Comparison of ENCODE assay signal across 7 mouse cellular contexts in the genomic region with DNA sequence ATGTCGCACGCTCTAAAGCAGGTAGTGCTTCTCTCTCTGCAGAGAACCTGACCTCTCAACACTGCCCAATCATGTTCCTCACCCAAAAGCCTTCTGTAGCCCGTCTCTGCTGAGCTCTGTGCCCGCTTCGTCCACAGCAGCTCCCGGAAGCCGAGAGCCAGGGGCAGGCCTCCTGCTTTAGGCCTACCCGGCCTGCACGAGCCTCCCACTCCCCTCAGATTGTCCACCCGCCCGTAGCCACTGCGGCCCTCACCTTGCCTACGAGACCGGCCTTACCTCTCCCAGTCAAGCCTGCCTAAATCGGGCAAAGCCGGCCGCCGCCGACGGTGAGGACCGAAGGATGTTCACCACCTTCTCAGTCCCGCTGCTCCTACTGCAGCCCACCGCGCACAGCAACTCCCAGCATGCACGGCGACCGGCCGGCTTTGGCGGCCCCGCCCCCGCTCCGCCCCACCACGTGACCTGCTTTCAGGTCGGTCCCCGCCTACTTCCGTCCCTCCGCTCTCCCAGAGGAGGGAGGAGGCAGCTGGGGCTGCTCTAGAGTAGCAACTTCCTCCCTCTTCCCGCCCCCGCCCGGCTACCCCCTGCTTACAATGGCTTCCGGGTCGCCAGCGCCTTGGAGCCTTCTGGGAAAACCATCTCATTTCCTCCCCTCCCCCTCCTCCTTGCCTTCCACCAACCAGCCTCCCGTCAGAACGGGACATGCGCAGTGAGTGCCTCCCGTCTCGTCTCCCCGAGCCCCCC. TPM values are rescaled to one million over a fixed set of nuclear protein-coding genes. Genes with fewer than 3 reads are reported as not detected.
DNase-seq lines count a peak whose midpoint lies in the region; ATAC-seq lines count a peak whose summit lies in the region.

A gene (plus strand): TSS at position 668 of the 744 bp plus-strand sequence.

- H3K27me3 ChIP-seq in intestine, embryonic 15.5 days (replicated peaks), result no peaks in the 10 kb centered on the region
- no peaks in the 10 kb centered on the region for H3K27me3 ChIP-seq in midbrain, embryonic 10.5 days (ENCODE audit: low read depth, poor library complexity, severe bottlenecking)

- peak within 1 kb of the TSS; percentile 92 for H3K4me3 ChIP-seq in intestine, embryonic 15.5 days (replicated peaks)
- peak within 1 kb of the TSS; percentile 91 for H3K4me3 ChIP-seq in midbrain, embryonic 10.5 days

- peak within 1 kb of the TSS; percentile 61 for H3K4me2 ChIP-seq in intestine, embryonic 15.5 days (replicated peaks)

- ATAC-seq in intestine, embryonic 15.5 days, result peak; percentile 100

- intact Hi-C loops in gastrocnemius, postnatal 36 days (cut with DNase I), result no loop called here
- intact Hi-C loops in left cerebral cortex, postnatal 25 days (cut with DNase I), result loop anchor here (5.0 to 10.0 kb wide), 2 partner anchors 366 to 503 kb away; a partner anchor contains a TSS

- WGBS in intestine, embryonic 15.5 days, result under 1% methylated on average over 46 of the region's 49 CpGs
- 1% methylated on average over 41 of the region's 49 CpGs for WGBS in midbrain, embryonic 10.5 days

- DNase-seq in adrenal gland, adult 2 months, result peak; percentile 99
- peak; percentile 97 for DNase-seq in embryo, embryonic 11.5 days (ENCODE audit: low read depth, low spot score)
- peak; percentile 96 to 99 for DNase-seq in gastrocnemius, postnatal 36 days
- peak; percentile 98 to 100 for DNase-seq in left cerebral cortex, postnatal 25 days (ENCODE audit: low spot score in 2 of 2)
- DNase-seq in midbrain, embryonic 10.5 days (ENCODE audit: low spot score), result peak; percentile 99
- DNase-seq in right cerebral cortex, postnatal 4 days, result peak; percentile 99

- peak within 1 kb of the TSS; percentile 94 for H3K9ac ChIP-seq in intestine, embryonic 15.5 days

- no peaks in the 10 kb centered on the region for H3K9me3 ChIP-seq in intestine, embryonic 15.5 days
- no peaks in the 10 kb centered on the region for H3K9me3 ChIP-seq in midbrain, embryonic 10.5 days (replicated peaks)

- no peaks in the 10 kb centered on the region for H3K36me3 ChIP-seq in intestine, embryonic 15.5 days
- H3K36me3 ChIP-seq in midbrain, embryonic 10.5 days, result no peaks in the 10 kb centered on the region

- peak within 1 kb of the TSS; percentile 96 for H3K27ac ChIP-seq in intestine, embryonic 15.5 days
- peak within 1 kb of the TSS; percentile 95 for H3K27ac ChIP-seq in midbrain, embryonic 10.5 days (replicated peaks)

- H3K4me1 ChIP-seq in intestine, embryonic 15.5 days (replicated peaks), result peaks cover 3% of the 10 kb centered on the region; the same call in 1 of the 2 replicates
- peaks cover 26% of the 10 kb centered on the region for H3K4me1 ChIP-seq in midbrain, embryonic 10.5 days

RNA-seq across cellular contexts. Expression of the gene that starts here (rescaled TPM):
- total RNA-seq in adrenal gland, adult 2 months (2021), result 10 to 100 TPM; 40.9 to 47.2 TPM
- polyA plus RNA-seq in adrenal gland, adult 2 months (2012; rRNA removed), result 4.1 and 10.8 TPM in 2 replicates
- total RNA-seq in gastrocnemius, postnatal 36 days (2021), result 10 to 100 TPM; 29.5 to 31.0 TPM
- polyA plus RNA-seq in intestine, embryonic 15.5 days (2015; fragmentation: Nextera tagmentation; extraction: Ambion mirVana), result 18.5 and 19.3 TPM in 2 replicates
- 100 to 1,000 TPM; 125 to 128 TPM for total RNA-seq in left cerebral cortex, postnatal 25 days (2021)
- 21.9 and 27.8 TPM in 2 replicates for polyA plus RNA-seq in midbrain, embryonic 10.5 days (2016; fragmentation: Nextera tagmentation; extraction: Ambion mirVana)

Comparison
In these comparisons a context has a peak if more than half of its experiments do, and no peak if none do; other contexts are left out.
1. Peak in every context shown above with its lines: DNase-seq, ATAC-seq, H3K4me3 ChIP-seq and H3K27ac ChIP-seq.